Mouse (Mus musculus): ENCODE results near the gene Popdc3. TPM values are rescaled to one million over a fixed set of nuclear protein-coding genes. Genes with fewer than 3 reads are reported as not detected.

Gene Popdc3
- polyA plus RNA-seq, 1 experiment from 2014 or later: 22.9 TPM

DNA sequence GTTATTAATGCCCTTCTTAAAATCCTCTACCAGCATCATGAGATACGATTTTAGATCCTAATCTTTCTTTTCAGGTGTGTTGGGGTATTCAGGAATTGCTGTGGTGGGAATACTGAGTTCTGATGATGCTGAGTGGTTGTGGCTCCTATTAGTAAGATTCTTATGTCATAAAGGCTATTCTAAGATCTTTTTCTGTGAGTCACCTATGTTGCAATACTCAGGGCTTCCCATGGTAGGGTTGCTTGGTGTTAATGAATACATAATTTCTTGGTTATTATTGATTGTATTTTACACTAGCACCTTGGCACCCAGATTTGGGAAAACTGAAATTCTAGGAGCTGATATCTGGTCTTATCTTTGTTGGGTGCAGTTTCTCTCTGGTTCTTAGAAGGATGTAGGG, 26.7 kb downstream of the Popdc3 start:
- no peak overlapping the region for H3K4me2 ChIP-seq
- no peaks in the 10 kb centered on the region for H3K27me3 ChIP-seq (replicated peaks)
- no peaks in the 10 kb centered on the region for H3K4me1 ChIP-seq (replicated peaks)
- H3K9ac ChIP-seq: no peak overlapping the region
- no peak for ATAC-seq (ENCODE audit: insufficient number of reproducible peaks, low FRiP score)
- no peaks in the 10 kb centered on the region for H3K36me3 ChIP-seq
- no peaks in the 10 kb centered on the region for H3K9me3 ChIP-seq (replicated peaks)
- H3K4me3 ChIP-seq: no peak overlapping the region
- no peak overlapping the region for H3K27ac ChIP-seq (ENCODE audit: poor library complexity, severe bottlenecking)
- WGBS: 61% methylated on average over 1 of the region's 1 CpGs

DNA sequence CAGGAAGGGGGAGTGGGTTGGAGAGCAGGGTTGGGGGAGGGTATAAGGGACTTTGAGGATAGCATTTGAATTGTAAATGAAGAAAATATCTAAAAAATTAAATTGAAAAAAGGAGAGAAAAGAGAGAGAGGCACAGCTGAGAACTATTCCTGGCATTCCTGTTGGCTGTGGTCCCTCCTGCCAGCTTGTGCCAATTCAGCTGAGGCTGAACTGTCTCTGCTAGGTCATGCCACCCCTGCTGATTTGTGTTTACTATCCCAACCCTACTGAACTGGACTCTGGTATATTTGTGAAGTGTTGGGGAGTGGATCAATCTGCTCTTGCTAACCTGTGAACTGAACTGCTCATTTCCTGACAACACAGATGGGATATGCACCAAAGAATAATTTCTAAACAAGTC, 32.3 kb downstream of the Popdc3 start:
- no peaks in the 10 kb centered on the region for H3K4me1 ChIP-seq (replicated peaks)

DNA sequence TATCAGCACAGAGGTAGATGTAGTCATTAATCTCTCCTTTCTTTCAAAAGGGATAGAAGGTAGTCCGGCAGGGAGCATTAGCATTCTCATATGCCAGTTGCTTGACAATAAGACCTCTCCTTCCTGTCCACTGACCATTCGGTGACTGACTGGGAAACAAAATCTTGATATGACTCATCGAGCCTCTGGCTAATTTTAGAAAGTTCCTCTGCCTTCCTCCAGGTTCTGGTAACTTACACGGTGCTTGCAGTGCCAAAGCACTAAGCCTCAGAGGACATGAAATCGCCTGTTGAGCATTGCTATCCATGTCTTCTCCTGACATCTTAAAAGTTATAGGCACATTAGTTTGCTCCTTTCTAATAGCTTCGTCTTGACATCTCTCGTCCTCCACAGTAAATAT, 38.8 kb downstream of the Popdc3 start:
- ATAC-seq (ENCODE audit: insufficient number of reproducible peaks, low FRiP score): no peak
- Histone ChIP-seq H3K4me1 (replicated peaks) (peaks cover 14% of the 10 kb centered on the region), H3K9me3 (replicated peaks) (no peaks in the 10 kb centered on the region), H3K27ac (ENCODE audit: poor library complexity, severe bottlenecking) (peak overlapping the region; percentile 56), H3K36me3 (no peaks in the 10 kb centered on the region), H3K4me3 (no peak overlapping the region), H3K4me2 (no peak overlapping the region), H3K27me3 (replicated peaks) (no peaks in the 10 kb centered on the region), H3K9ac (no peak overlapping the region)
- WGBS: 32% methylated on average over 7 of the region's 7 CpGs

More for the DNA sequence above, 32.3 kb downstream of the Popdc3 start:
- Histone ChIP-seq H3K27me3 (replicated peaks) (no peaks in the 10 kb centered on the region), H3K27ac (ENCODE audit: poor library complexity, severe bottlenecking) (no peak overlapping the region), H3K36me3 (no peaks in the 10 kb centered on the region), H3K4me2 (no peak overlapping the region), H3K9me3 (replicated peaks) (0 out of 2 replicates have a peak, but pooled peaks cover 2% of the 10 kb centered on the region), H3K4me3 (no peak overlapping the region), H3K9ac (no peak overlapping the region)
- ATAC-seq (ENCODE audit: insufficient number of reproducible peaks, low FRiP score): no peak

DNA sequence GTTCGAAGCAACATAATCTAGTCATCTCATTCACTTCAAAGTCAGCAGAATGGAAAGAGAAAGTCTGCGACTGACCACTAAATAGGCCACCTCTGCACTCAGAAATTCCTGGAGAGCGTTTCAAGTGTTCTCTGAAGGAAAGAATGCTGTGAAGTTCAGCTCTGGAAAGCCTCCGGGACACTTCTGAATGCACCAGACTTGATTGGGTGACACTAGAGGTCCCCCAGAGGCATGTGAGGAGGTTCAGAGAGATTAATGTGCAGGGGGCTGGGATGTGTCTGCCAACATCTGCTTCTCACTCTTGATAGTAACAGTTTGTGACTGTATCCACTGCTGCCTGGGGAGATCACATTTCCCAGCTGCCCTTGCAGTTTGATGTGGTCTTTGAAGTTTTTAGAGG, 52.1 kb downstream of the Popdc3 start:
- Histone ChIP-seq H3K4me1 (replicated peaks) (peaks cover 30% of the 10 kb centered on the region), H3K36me3 (no peaks in the 10 kb centered on the region), H3K27ac (ENCODE audit: poor library complexity, severe bottlenecking) (peak overlapping the region; percentile 82), H3K9me3 (replicated peaks) (no peaks in the 10 kb centered on the region), H3K27me3 (replicated peaks) (no peaks in the 10 kb centered on the region), H3K4me3 (no peak overlapping the region), H3K9ac (no peak overlapping the region), H3K4me2 (peak overlapping the region; percentile 53)
- ATAC-seq (ENCODE audit: insufficient number of reproducible peaks, low FRiP score): peak; percentile 87
- 5% methylated on average over 4 of the region's 4 CpGs for WGBS

DNA sequence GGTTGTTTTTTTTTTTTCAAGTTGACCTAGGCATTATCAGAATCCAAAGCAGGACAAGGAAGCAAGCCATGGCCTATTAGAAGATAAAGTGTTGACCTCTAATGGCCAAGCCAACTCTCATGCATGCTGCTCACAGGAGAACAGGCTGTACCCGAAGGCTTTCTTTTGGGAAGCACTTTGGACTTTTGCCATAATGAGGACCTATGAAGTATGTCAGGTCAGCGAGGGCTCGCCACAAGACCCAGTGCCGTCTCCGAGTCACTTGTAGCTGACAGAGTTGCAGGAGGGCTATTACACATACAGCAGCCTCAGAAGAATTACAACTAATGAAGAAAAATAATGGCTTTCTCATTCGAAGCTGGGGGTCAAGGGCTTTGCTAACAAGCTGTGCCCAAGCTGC, 55.5 kb downstream of the Popdc3 start:
- WGBS: 77% methylated on average over 6 of the region's 6 CpGs
- ATAC-seq (ENCODE audit: insufficient number of reproducible peaks, low FRiP score): no peak
- Histone ChIP-seq H3K4me3 (no peak overlapping the region), H3K9ac (no peak overlapping the region), H3K4me1 (replicated peaks) (peaks cover 30% of the 10 kb centered on the region), H3K9me3 (replicated peaks) (no peaks in the 10 kb centered on the region), H3K36me3 (no peaks in the 10 kb centered on the region), H3K27me3 (replicated peaks) (no peaks in the 10 kb centered on the region), H3K4me2 (no peak overlapping the region), H3K27ac (ENCODE audit: poor library complexity, severe bottlenecking) (no peak overlapping the region)

DNA sequence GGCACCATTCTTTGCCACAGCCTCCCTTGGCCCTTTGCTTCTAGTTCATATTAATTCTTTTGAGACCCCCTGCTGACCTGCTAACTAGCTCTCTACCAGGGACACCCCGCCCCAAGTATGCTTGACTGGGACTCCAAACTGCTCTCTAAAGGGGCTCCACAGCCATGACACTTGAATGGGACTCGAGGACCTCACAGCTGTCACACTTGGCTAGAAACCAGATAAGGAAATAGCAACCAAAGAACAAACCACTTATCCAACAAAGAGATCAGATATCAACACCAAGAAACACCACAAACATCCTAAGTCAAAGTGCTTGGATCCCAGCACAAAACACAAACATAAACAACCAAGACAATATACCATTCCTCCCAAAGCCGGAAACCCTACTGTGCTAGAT, 58.4 kb downstream of the Popdc3 start:
- H3K4me3 ChIP-seq: no peak overlapping the region
- H3K4me1 ChIP-seq (replicated peaks): peaks cover 13% of the 10 kb centered on the region
- no peaks in the 10 kb centered on the region for H3K36me3 ChIP-seq
- no peak overlapping the region for H3K27ac ChIP-seq (ENCODE audit: poor library complexity, severe bottlenecking)
- no peaks in the 10 kb centered on the region for H3K9me3 ChIP-seq (replicated peaks)
- 34% methylated on average over 3 of the region's 3 CpGs for WGBS
- no peak for ATAC-seq (ENCODE audit: insufficient number of reproducible peaks, low FRiP score)
- no peak overlapping the region for H3K9ac ChIP-seq
- no peak overlapping the region for H3K4me2 ChIP-seq
- H3K27me3 ChIP-seq (replicated peaks): no peaks in the 10 kb centered on the region

DNA sequence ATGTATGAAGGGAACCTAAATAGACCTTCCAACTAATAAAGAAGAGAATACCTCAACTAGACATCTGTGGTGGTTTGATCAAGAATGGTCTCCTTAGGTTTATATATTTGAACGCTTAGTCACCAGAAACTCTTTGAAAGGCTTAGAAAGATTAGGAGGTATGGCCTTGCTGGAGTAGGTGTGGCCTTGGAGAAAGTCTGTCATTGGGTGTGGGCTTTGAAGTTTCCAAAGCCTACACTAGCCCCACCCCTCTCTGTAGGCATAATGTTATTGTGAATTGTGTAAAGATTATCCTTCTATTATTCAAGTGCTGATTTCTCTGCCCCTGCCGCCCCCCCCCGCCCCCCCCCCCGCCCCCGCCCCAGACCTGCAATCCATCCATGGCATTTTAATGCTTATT, 59.6 kb downstream of the Popdc3 start:
- WGBS: 60% methylated on average over 5 of the region's 5 CpGs
- 0 out of 2 replicates have a peak, but pooled peaks cover 4% of the 10 kb centered on the region for H3K4me1 ChIP-seq (replicated peaks)
- no peak overlapping the region for H3K4me3 ChIP-seq
- no peak overlapping the region for H3K4me2 ChIP-seq
- H3K9me3 ChIP-seq (replicated peaks): no peaks in the 10 kb centered on the region
- no peaks in the 10 kb centered on the region for H3K36me3 ChIP-seq
- no peak for ATAC-seq (ENCODE audit: insufficient number of reproducible peaks, low FRiP score)
- H3K9ac ChIP-seq: no peak overlapping the region
- H3K27me3 ChIP-seq (replicated peaks): no peaks in the 10 kb centered on the region
- H3K27ac ChIP-seq (ENCODE audit: poor library complexity, severe bottlenecking): no peak overlapping the region

DNA sequence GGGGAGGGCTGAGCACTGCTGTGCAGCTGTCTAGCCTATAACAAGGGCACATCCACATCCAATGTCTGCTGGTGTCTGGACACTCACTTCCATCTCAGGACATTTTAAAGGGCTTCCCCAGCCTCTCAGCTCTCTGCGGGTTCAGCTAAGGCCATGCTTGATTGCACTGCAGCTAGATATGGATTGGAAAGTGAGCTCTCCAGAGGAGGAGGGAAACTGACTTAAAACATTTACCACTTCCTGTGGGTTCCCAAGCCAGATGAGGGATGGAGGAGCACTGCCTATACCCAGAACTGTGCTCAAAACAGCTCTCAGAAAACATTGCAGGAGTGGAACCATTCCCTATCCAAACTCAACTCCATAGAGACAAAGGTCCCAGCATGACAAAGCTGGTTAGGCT, 82.6 kb downstream of the Popdc3 start:
- no peak overlapping the region for H3K4me3 ChIP-seq
- ATAC-seq (ENCODE audit: insufficient number of reproducible peaks, low FRiP score): no peak
- 0 out of 2 replicates have a peak, but pooled peaks cover 4% of the 10 kb centered on the region for H3K36me3 ChIP-seq
- H3K27ac ChIP-seq (ENCODE audit: poor library complexity, severe bottlenecking): no peak overlapping the region
- H3K4me1 ChIP-seq (replicated peaks): no peaks in the 10 kb centered on the region
- H3K9ac ChIP-seq: no peak overlapping the region
- H3K4me2 ChIP-seq: no peak overlapping the region
- peaks cover 4% of the 10 kb centered on the region for H3K9me3 ChIP-seq (replicated peaks)
- 68% methylated on average over 1 of the region's 1 CpGs for WGBS
- H3K27me3 ChIP-seq (replicated peaks): no peaks in the 10 kb centered on the region

DNA sequence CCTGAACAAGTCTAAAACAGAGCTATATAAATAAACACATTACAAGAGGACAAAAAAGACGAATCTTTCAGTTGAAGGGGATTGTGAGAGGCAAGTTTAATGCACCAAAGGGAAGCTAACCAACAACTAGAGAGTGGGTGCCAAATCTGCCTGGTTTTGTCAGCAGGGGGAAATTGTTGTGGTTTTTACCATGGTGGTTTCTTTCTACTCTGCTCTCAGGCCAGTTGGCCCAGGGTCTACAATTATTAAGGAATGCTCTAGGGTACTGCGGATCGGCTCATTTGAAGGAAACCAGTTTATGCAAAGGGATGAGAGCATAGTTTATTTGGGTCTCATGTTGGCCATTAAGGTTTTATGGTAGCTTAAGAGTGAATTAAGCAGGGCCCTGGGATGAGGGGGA, 84.2 kb downstream of the Popdc3 start:
- no peak overlapping the region for H3K9ac ChIP-seq
- H3K27me3 ChIP-seq (replicated peaks): no peaks in the 10 kb centered on the region
- H3K27ac ChIP-seq (ENCODE audit: poor library complexity, severe bottlenecking): no peak overlapping the region
- no peaks in the 10 kb centered on the region for H3K36me3 ChIP-seq
- 88% methylated on average over 3 of the region's 3 CpGs for WGBS
- H3K4me2 ChIP-seq: no peak overlapping the region
- H3K4me3 ChIP-seq: no peak overlapping the region
- no peaks in the 10 kb centered on the region for H3K4me1 ChIP-seq (replicated peaks)
- ATAC-seq (ENCODE audit: insufficient number of reproducible peaks, low FRiP score): no peak
- H3K9me3 ChIP-seq (replicated peaks): no peaks in the 10 kb centered on the region

DNA sequence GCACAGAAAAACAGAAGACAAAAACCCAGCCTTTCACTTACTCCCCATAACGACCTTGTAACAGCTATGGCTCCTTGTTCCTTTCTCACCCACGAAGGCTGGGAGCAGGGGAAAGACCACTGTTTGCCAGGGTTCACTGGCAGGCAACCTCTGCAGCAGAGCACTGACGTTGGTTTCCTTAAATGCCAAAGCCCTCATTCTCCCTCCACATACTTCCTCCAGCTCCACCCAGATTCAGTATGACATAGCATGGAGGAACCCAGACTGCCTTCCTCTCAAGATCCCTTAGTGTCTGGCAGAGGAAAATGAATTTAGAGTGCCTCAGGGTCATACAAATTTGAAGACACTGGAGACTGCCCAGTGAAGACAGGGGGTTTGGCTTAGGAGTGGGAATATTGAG, 98.6 kb downstream of the Popdc3 start:
- no peak overlapping the region; the same call in 1 of the 2 replicates for H3K27ac ChIP-seq (ENCODE audit: poor library complexity, severe bottlenecking)
- H3K9me3 ChIP-seq (replicated peaks): peaks cover 4% of the 10 kb centered on the region
- H3K36me3 ChIP-seq: 0 out of 2 replicates have a peak, but pooled peaks cover 5% of the 10 kb centered on the region
- H3K4me1 ChIP-seq (replicated peaks): peaks cover 8% of the 10 kb centered on the region
- no peak overlapping the region for H3K9ac ChIP-seq
- no peaks in the 10 kb centered on the region for H3K27me3 ChIP-seq (replicated peaks)
- 32% methylated on average over 3 of the region's 3 CpGs for WGBS
- no peak overlapping the region for H3K4me2 ChIP-seq
- H3K4me3 ChIP-seq: no peak overlapping the region
- ATAC-seq (ENCODE audit: insufficient number of reproducible peaks, low FRiP score): no peak

DNA sequence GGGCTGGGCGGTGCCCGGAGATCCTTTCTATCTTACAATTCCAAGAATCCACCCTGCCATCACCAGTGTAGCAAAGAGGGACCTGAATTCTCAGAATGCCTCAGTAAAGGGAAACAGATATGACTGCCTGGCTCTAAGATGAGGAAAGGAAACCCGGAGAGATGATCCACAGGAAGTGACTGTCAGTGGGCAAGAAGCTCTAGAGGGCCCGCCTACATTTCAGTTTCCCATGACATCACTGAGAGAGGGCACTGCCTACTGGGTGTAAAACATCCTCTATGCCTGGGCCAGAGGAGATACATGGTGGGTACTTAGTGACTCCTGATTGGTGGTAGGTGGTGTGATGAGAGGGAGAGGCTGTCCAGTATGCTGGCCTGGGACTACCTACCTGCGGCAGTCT, 99.1 kb downstream of the Popdc3 start:
- Histone ChIP-seq H3K4me2 (no peak overlapping the region), H3K27ac (ENCODE audit: poor library complexity, severe bottlenecking) (no peak overlapping the region; the same call in 1 of the 2 replicates), H3K4me3 (no peak overlapping the region), H3K36me3 (no peaks in the 10 kb centered on the region), H3K9ac (no peak overlapping the region), H3K9me3 (replicated peaks) (no peaks in the 10 kb centered on the region), H3K4me1 (replicated peaks) (peaks cover 8% of the 10 kb centered on the region), H3K27me3 (replicated peaks) (no peaks in the 10 kb centered on the region)
- WGBS: 55% methylated on average over 5 of the region's 5 CpGs
- no peak; the same call in 1 of the 2 replicates for ATAC-seq (ENCODE audit: insufficient number of reproducible peaks, low FRiP score)

DNA sequence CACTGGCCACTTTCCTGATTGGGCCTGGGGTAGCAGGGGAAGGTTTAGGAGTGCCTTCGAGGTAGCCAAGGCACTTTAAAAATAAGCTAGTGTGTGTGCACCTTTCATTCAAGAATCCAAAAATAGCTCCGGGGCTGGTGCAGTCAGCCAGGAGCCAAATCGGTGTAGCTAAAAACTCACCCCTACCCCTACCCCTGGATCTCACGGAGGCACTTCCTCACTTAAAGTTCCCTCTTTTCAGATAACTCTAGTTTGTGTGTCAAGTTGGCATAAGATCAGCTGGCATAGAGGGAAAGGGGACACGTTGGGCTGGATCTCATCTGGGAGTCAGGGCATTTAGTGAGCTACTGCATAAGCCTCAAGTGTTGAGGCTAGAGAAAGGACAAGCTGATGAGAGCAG, 107.8 kb downstream of the Popdc3 start:
- H3K9me3 ChIP-seq (replicated peaks): no peaks in the 10 kb centered on the region
- peak overlapping the region; percentile 50 for H3K27ac ChIP-seq (ENCODE audit: poor library complexity, severe bottlenecking)
- no peak for ATAC-seq (ENCODE audit: insufficient number of reproducible peaks, low FRiP score)
- H3K4me3 ChIP-seq: no peak overlapping the region
- H3K4me2 ChIP-seq: peak overlapping the region; percentile 18
- H3K36me3 ChIP-seq: no peaks in the 10 kb centered on the region
- WGBS: 40% methylated on average over 5 of the region's 5 CpGs
- 0 out of 2 replicates have a peak, but pooled peaks cover 3% of the 10 kb centered on the region for H3K27me3 ChIP-seq (replicated peaks)
- H3K9ac ChIP-seq: no peak overlapping the region
- H3K4me1 ChIP-seq (replicated peaks): peaks cover 13% of the 10 kb centered on the region
